17 mouse cellular contexts compared by ENCODE assay signal in genomic region chr2:113839488-113839887, GRCm38 (mm10). TPM values are rescaled to one million over a fixed set of nuclear protein-coding genes. Genes with fewer than 3 reads are reported as not detected.
DNase-seq lines count a peak whose midpoint lies in the region; ATAC-seq and TF ChIP-seq lines count a peak whose summit lies in the region.
"Had no signal": no experiment of that assay in that cellular context is flagged by ENCODE, and none has a peak within 500 bp of the region (broad histone marks: within the 10 kb centered on the region; RNA-seq: fewer than 3 reads in every experiment).

No protein-coding gene starts in this region.

- no peak overlapping the region for H3K4me2 ChIP-seq in intestine, embryonic 16.5 days (ENCODE audit: low read depth, low read length)
- H3K4me2 ChIP-seq in kidney, postnatal 0 days (ENCODE audit: low read length) = no peak overlapping the region
- no peak overlapping the region for H3K4me2 ChIP-seq in midbrain, embryonic 14.5 days (ENCODE audit: low read length)
- H3K4me2 ChIP-seq: embryonic facial prominence, embryonic 15.5 days; forebrain, embryonic 15.5 days; limb, embryonic 15.5 days had no signal

- H3K27me3 ChIP-seq in MEL (ENCODE audit: control insufficient read depth in 1 of 2, insufficient read depth in 2 of 2, low read length in 2 of 2) = no peaks in the 10 kb centered on the region
- no peaks in the 10 kb centered on the region for H3K27me3 ChIP-seq in intestine, embryonic 16.5 days (replicated peaks; ENCODE audit: control insufficient read depth, insufficient read depth, low read length)
- H3K27me3 ChIP-seq in kidney, postnatal 0 days (ENCODE audit: insufficient read depth, low read length) = no peaks in the 10 kb centered on the region
- no peaks in the 10 kb centered on the region for H3K27me3 ChIP-seq in midbrain, embryonic 14.5 days (ENCODE audit: control insufficient read depth, insufficient read depth, low read length)
- H3K27me3 ChIP-seq: embryonic facial prominence, embryonic 15.5 days; forebrain, embryonic 15.5 days; limb, embryonic 15.5 days had no signal

- DNase-seq in MEL (ENCODE audit: low read depth, low spot score) = peak; percentile 30
- peak; percentile 65 for DNase-seq in kidney, postnatal 0 days (ENCODE audit: low spot score)
- DNase-seq in lung, postnatal 10 days = peak; percentile 40
- DNase-seq in heart, postnatal 10 days = no peak
- DNase-seq in retina, embryonic 14.5 days (ENCODE audit: low spot score) = no peak
- DNase-seq in midbrain, embryonic 14.5 days = no peak
- DNase-seq: adrenal gland, postnatal 36 days; gastrocnemius, adult 2 months; heart, postnatal 4 days; thymus, postnatal 14 days had no signal

- intact Hi-C loops in heart, postnatal 10 days (cut with DNase I) = no loop called here

- no peak overlapping the region for H3K4me3 ChIP-seq in MEL (ENCODE audit: control insufficient read depth in 1 of 2, insufficient read depth in 1 of 2, low read depth in 2 of 2, low read length in 2 of 2)
- no peak overlapping the region for H3K4me3 ChIP-seq in intestine, embryonic 16.5 days (ENCODE audit: low read length)
- H3K4me3 ChIP-seq in kidney, postnatal 0 days (replicated peaks; ENCODE audit: low read depth, low read length) = no peak overlapping the region
- no peak overlapping the region for H3K4me3 ChIP-seq in midbrain, embryonic 14.5 days (replicated peaks; ENCODE audit: low read depth, low read length)
- H3K4me3 ChIP-seq: embryonic facial prominence, embryonic 15.5 days; forebrain, embryonic 15.5 days; gastrocnemius, adult 2 months; heart, embryonic 10.5 days; limb, embryonic 15.5 days had no signal

- no peak for TF ChIP-seq POLR2A in MEL (IDR thresholded peaks at IDR 0.05; ENCODE audit: control insufficient read depth in 1 of 2, insufficient read depth in 1 of 2, low read depth in 1 of 2, low read length in 2 of 2, poor library complexity in 1 of 2)

- no peaks in the 10 kb centered on the region for H3K9me3 ChIP-seq in MEL (replicated peaks; ENCODE audit: insufficient read depth, low read length)
- no peaks in the 10 kb centered on the region for H3K9me3 ChIP-seq in intestine, embryonic 16.5 days (ENCODE audit: control insufficient read depth, low read length)
- H3K9me3 ChIP-seq in kidney, postnatal 0 days (replicated peaks; ENCODE audit: low read length) = no peaks in the 10 kb centered on the region
- H3K9me3 ChIP-seq in midbrain, embryonic 14.5 days (ENCODE audit: control insufficient read depth, low read length) = no peaks in the 10 kb centered on the region
- H3K9me3 ChIP-seq: embryonic facial prominence, embryonic 15.5 days; forebrain, embryonic 15.5 days; G1E; heart, embryonic 10.5 days; limb, embryonic 15.5 days had no signal

- TF ChIP-seq CTCF in MEL (IDR thresholded peaks at IDR 0.05 in 2 of 3, conservative IDR thresholded peaks at IDR 0.05 in 1 of 3; ENCODE audit: control insufficient read depth in 1 of 3, insufficient read depth in 1 of 3, low read depth in 2 of 3, low read length in 3 of 3, poor library complexity in 1 of 3, severe bottlenecking in 1 of 3) = no peak
- peak; percentile 48 for TF ChIP-seq CTCF in kidney, postnatal 0 days (IDR thresholded peaks at IDR 0.05; ENCODE audit: low read depth)

- H3K9ac ChIP-seq in MEL (ENCODE audit: control insufficient read depth, low read depth, low read length, poor library complexity, severe bottlenecking) = no peak overlapping the region
- no peak overlapping the region for H3K9ac ChIP-seq in intestine, embryonic 16.5 days (ENCODE audit: low read depth, low read length)
- no peak overlapping the region for H3K9ac ChIP-seq in kidney, postnatal 0 days (ENCODE audit: low read depth, low read length)
- H3K9ac ChIP-seq in midbrain, embryonic 14.5 days (replicated peaks; ENCODE audit: low read length) = no peak overlapping the region
- H3K9ac ChIP-seq: embryonic facial prominence, embryonic 15.5 days; forebrain, embryonic 15.5 days; limb, embryonic 15.5 days had no signal

- peaks cover 2% of the 10 kb centered on the region; the same call in 1 of the 2 replicates for H3K79me2 ChIP-seq in MEL (ENCODE audit: control insufficient read depth, insufficient read depth, low read length, poor library complexity)

- TF ChIP-seq EP300 in MEL (IDR thresholded peaks at IDR 0.05; ENCODE audit: low read depth in 1 of 2, low read length in 2 of 2) = no peak

- ATAC-seq in intestine, embryonic 16.5 days = peak; percentile 93
- peak; percentile 93 for ATAC-seq in kidney, postnatal 0 days (replicated peaks; ENCODE audit: low FRiP score, low read depth)
- no peak for ATAC-seq in erythroblast, adult 5-6 weeks (replicated peaks; ENCODE audit: low FRiP score, poor library complexity, severe bottlenecking)
- no peak for ATAC-seq in midbrain, embryonic 14.5 days (ENCODE audit: low FRiP score, low TSS enrichment)
- ATAC-seq: forebrain, embryonic 15.5 days had no signal

- TF ChIP-seq RAD21 in MEL (IDR thresholded peaks at IDR 0.05; ENCODE audit: low read depth, low read length) = no peak

- 60% methylated on average over 4 of the region's 4 CpGs for WGBS in intestine, embryonic 16.5 days
- 50% methylated on average over 4 of the region's 4 CpGs for WGBS in kidney, postnatal 0 days
- 91% methylated on average over 4 of the region's 4 CpGs for WGBS in midbrain, embryonic 14.5 days

- H3K4me1 ChIP-seq in MEL (ENCODE audit: control insufficient read depth in 1 of 2, insufficient read depth in 2 of 2, low read length in 2 of 2) = no peaks in the 10 kb centered on the region
- H3K4me1 ChIP-seq in intestine, embryonic 16.5 days (ENCODE audit: control insufficient read depth, insufficient read depth, low read length) = no peaks in the 10 kb centered on the region
- H3K4me1 ChIP-seq in kidney, postnatal 0 days (replicated peaks; ENCODE audit: insufficient read depth, low read length) = no peaks in the 10 kb centered on the region
- H3K4me1 ChIP-seq in midbrain, embryonic 14.5 days (ENCODE audit: control insufficient read depth, insufficient read depth, low read length) = no peaks in the 10 kb centered on the region
- H3K4me1 ChIP-seq: embryonic facial prominence, embryonic 15.5 days; forebrain, embryonic 15.5 days; heart, embryonic 10.5 days; limb, embryonic 15.5 days had no signal

- H3K27ac ChIP-seq in MEL (ENCODE audit: control insufficient read depth, low read depth, low read length) = no peak overlapping the region
- peak overlapping the region; percentile 81 for H3K27ac ChIP-seq in intestine, embryonic 16.5 days (ENCODE audit: low read length)
- peak overlapping the region; percentile 51 for H3K27ac ChIP-seq in kidney, postnatal 0 days
- H3K27ac ChIP-seq in midbrain, embryonic 14.5 days (replicated peaks; ENCODE audit: low read depth, low read length) = no peak overlapping the region
- H3K27ac ChIP-seq: embryonic facial prominence, embryonic 15.5 days; forebrain, embryonic 15.5 days; gastrocnemius, adult 2 months; heart, embryonic 10.5 days; limb, embryonic 15.5 days had no signal

- peaks cover 0 to 42% of the 10 kb centered on the region in 2 experiments; a peak in 2 of 4 replicates for H3K36me3 ChIP-seq in MEL (ENCODE audit: control insufficient read depth in 1 of 2, insufficient read depth in 2 of 2, low read length in 2 of 2)
- H3K36me3 ChIP-seq in intestine, embryonic 16.5 days (ENCODE audit: control insufficient read depth, insufficient read depth, low read length) = 0 out of 2 replicates have a peak, but pooled peaks cover 4% of the 10 kb centered on the region
- H3K36me3 ChIP-seq in kidney, postnatal 0 days (ENCODE audit: insufficient read depth, low read length) = peaks cover 14% of the 10 kb centered on the region
- H3K36me3 ChIP-seq in midbrain, embryonic 14.5 days (ENCODE audit: control insufficient read depth, insufficient read depth, low read length) = peaks cover 21% of the 10 kb centered on the region; the same call in 1 of the 2 replicates

TF ChIP-seq in MEL, 35 proteins besides CTCF, POLR2A, EP300 and RAD21:
- no peak for TF ChIP-seq JUND (IDR thresholded peaks at IDR 0.05; ENCODE audit: low read depth, low read length)
- TF ChIP-seq NRF1 (IDR thresholded peaks at IDR 0.05; ENCODE audit: insufficient read depth, low read depth, low read length, poor library complexity, severe bottlenecking) = no peak
- no peak for TF ChIP-seq ZMIZ1 (IDR thresholded peaks at IDR 0.05; ENCODE audit: low read depth, low read length)
- no peak for TF ChIP-seq MAX (IDR thresholded peaks at IDR 0.05; ENCODE audit: low read length)
- TF ChIP-seq HCFC1 (IDR thresholded peaks at IDR 0.05; ENCODE audit: low read depth, low read length) = no peak
- no peak for TF ChIP-seq E2F4 (IDR thresholded peaks at IDR 0.05; ENCODE audit: borderline replicate concordance, low read depth, low read length)
- TF ChIP-seq POLR2AphosphoS5 (IDR thresholded peaks at IDR 0.05; ENCODE audit: borderline replicate concordance, low read depth, low read length) = no peak
TF ChIP-seq in MEL: peak in this region for 0.

RNA-seq across cellular contexts. Expression of gene Arhgap11a, which starts 9.0 kb away (rescaled TPM):
- 24.3 and 24.9 TPM in 2 replicates for total RNA-seq in MEL (2012; rRNA removed)
- polyA plus RNA-seq in MEL (2012; ENCODE audit: insufficient read depth in 1 of 2, insufficient read length in 2 of 2, low read depth in 1 of 2, low replicate concordance in 2 of 2, missing spikeins in 1 of 2) = 10 to 100 TPM; 29.7 to 43.1 TPM
- 17.9 and 18.1 TPM in 2 replicates for polyA plus RNA-seq in intestine, embryonic 16.5 days (2015; fragmentation: Nextera tagmentation; extraction: Ambion mirVana)
- polyA plus RNA-seq in kidney, postnatal 0 days (2015; fragmentation: Nextera tagmentation; extraction: Ambion mirVana) = 11.7 and 12.5 TPM in 2 replicates
- 13.2 and 20.9 TPM in 2 replicates for total RNA-seq in erythroblast, adult 5-6 weeks (2015; ENCODE audit: low replicate concordance)
- total RNA-seq in erythroblast, adult 5-6 weeks (2017; ENCODE audit: low replicate concordance) = 15.4 and 22.0 TPM in 2 replicates
- 10 to 100 TPM; 13.0 to 13.4 TPM for total RNA-seq in heart, postnatal 10 days (2021)
- 1.4 and 2.0 TPM in 2 replicates for polyA plus RNA-seq in midbrain, embryonic 14.5 days (2014; fragmentation: Nextera tagmentation; extraction: Ambion mirVana)

RNA-seq across cellular contexts. Expression of gene Scg5, which starts 10.6 kb away (rescaled TPM):
- 0.31 TPM in 1 of 2 replicates, not detected in the other for total RNA-seq in MEL (2012; rRNA removed)
- polyA plus RNA-seq in MEL (2012; ENCODE audit: insufficient read depth in 1 of 2, insufficient read length in 2 of 2, low read depth in 1 of 2, low replicate concordance in 2 of 2, missing spikeins in 1 of 2) = under 1 TPM in 1 of 2 experiments, not detected in 1; 0.17 TPM
- polyA plus RNA-seq in intestine, embryonic 16.5 days (2015; fragmentation: Nextera tagmentation; extraction: Ambion mirVana) = 10.6 and 10.8 TPM in 2 replicates
- polyA plus RNA-seq in kidney, postnatal 0 days (2015; fragmentation: Nextera tagmentation; extraction: Ambion mirVana) = 36.9 and 46.2 TPM in 2 replicates
- not detected in 2 replicates for total RNA-seq in erythroblast, adult 5-6 weeks (2015; ENCODE audit: low replicate concordance)
- total RNA-seq in erythroblast, adult 5-6 weeks (2017; ENCODE audit: low replicate concordance) = not detected in 2 replicates
- total RNA-seq in heart, postnatal 10 days (2021) = under 1 TPM in 1 of 2 experiments, not detected in 1; 0.22 TPM
- polyA plus RNA-seq in midbrain, embryonic 14.5 days (2014; fragmentation: Nextera tagmentation; extraction: Ambion mirVana) = 251 and 296 TPM in 2 replicates
- total RNA-seq: gastrocnemius, adult 2 months had no signal
- polyA plus RNA-seq: G1E had no signal

Comparison
In these comparisons a context has a peak if more than half of its experiments do, and no peak if none do; other contexts are left out.
1. DNase-seq: peak in MEL (single experiment), kidney, postnatal 0 days (single experiment) and lung, postnatal 10 days (single experiment); none in heart, postnatal 10 days (0 of 2), retina, embryonic 14.5 days (single experiment) and midbrain, embryonic 14.5 days (single experiment).
2. H3K27ac ChIP-seq: peak in intestine, embryonic 16.5 days (single experiment) and kidney, postnatal 0 days (single experiment); none in MEL (single experiment) and midbrain, embryonic 14.5 days (single experiment).
3. ATAC-seq: peak in intestine, embryonic 16.5 days (single experiment) and kidney, postnatal 0 days (single experiment); none in erythroblast, adult 5-6 weeks (single experiment) and midbrain, embryonic 14.5 days (single experiment).